ENCODE assay signal across 9 mouse cellular contexts in the genomic region with DNA sequence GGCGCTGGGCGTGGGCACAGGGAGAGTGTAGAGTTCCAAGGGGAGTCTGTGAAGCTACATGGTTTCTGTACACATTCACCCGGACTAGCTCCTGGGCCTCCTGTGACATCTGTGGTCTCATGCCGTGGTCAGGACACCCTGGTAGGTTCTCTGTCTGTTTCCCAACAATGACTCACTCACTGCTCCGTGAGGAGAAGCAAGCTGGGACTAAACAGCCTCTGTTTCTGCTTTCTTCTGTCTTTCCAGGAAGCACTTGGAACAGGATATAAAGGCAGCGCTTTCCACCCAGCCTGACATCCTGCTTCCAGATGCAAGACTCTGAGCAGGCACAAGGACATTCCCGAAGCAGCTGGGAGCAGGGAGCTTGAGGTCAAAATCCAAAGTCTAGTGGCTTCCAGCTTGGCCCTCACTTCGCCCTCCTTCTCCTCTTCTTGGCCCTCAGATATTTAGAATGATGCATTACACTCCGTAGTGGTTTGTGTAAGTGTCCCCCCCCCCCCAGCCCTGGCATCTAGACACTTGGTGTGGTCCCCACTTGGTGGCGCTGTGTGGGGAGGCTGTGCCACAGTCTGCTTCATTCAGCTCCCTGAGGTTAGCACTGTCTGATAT. TPM values are rescaled to one million over a fixed set of nuclear protein-coding genes. Genes with fewer than 3 reads are reported as not detected.
DNase-seq lines count a peak whose midpoint lies in the region; ATAC-seq and TF ChIP-seq lines count a peak whose summit lies in the region.
"Had no signal": no experiment of that assay in that cellular context is flagged by ENCODE, and none has a peak within 500 bp of the region (broad histone marks: within the 10 kb centered on the region; RNA-seq: fewer than 3 reads in every experiment).

No protein-coding gene starts in this region.

- H3K36me3 ChIP-seq in lung, embryonic 15.5 days, result no peaks in the 10 kb centered on the region
- no peaks in the 10 kb centered on the region for H3K36me3 ChIP-seq in forebrain, embryonic 13.5 days (ENCODE audit: poor library complexity, severe bottlenecking)
- H3K36me3 ChIP-seq: hindbrain, embryonic 15.5 days had no signal

- intact Hi-C loops in heart, postnatal 14 days (cut with DNase I), result no loop called here

- no peak for TF ChIP-seq POLR2A in cerebellum, adult 2 months (IDR thresholded peaks at IDR 0.05; ENCODE audit: borderline replicate concordance, insufficient read depth, low read length)

- H3K27me3 ChIP-seq in cerebellum, adult 2 months (ENCODE audit: control insufficient read depth, insufficient read depth, low read length), result no peaks in the 10 kb centered on the region
- H3K27me3 ChIP-seq in lung, embryonic 15.5 days, result no peaks in the 10 kb centered on the region
- no peaks in the 10 kb centered on the region for H3K27me3 ChIP-seq in forebrain, embryonic 13.5 days
- H3K27me3 ChIP-seq: hindbrain, embryonic 15.5 days had no signal

- H3K9ac ChIP-seq in lung, embryonic 15.5 days, result no peak overlapping the region
- no peak overlapping the region for H3K9ac ChIP-seq in forebrain, embryonic 13.5 days
- H3K9ac ChIP-seq: hindbrain, embryonic 15.5 days had no signal

- DNase-seq in adrenal gland, adult 2 months, result peak; percentile 58
- DNase-seq in adrenal gland, postnatal 4 days (ENCODE audit: low spot score in 2 of 2), result no peak
- peak; percentile 61 for DNase-seq in 3134 (ENCODE audit: extremely low read depth, insufficient read length, low spot score)
- peak; percentile 55 to 61 for DNase-seq in cerebellum, adult 2 months
- DNase-seq in heart, postnatal 14 days, result peak; percentile 67 to 76

- H3K4me3 ChIP-seq in cerebellum, adult 2 months (replicated peaks; ENCODE audit: insufficient read depth, low read depth, low read length), result no peak overlapping the region
- H3K4me3 ChIP-seq in lung, embryonic 15.5 days, result no peak overlapping the region
- H3K4me3 ChIP-seq in forebrain, embryonic 13.5 days, result no peak overlapping the region
- H3K4me3 ChIP-seq: hindbrain, embryonic 15.5 days had no signal

- peak; percentile 27; the same call in 1 of the 2 replicates for ATAC-seq in lung, embryonic 15.5 days (ENCODE audit: borderline replicate concordance, extremely low read depth, low FRiP score, low TSS enrichment)
- ATAC-seq in forebrain, embryonic 13.5 days, result no peak
- no peak for ATAC-seq in erythroid progenitor cell, adult 5-6 weeks (replicated peaks; ENCODE audit: low FRiP score, poor library complexity, severe bottlenecking)

- WGBS in cerebellum, adult 2 months, result 26% methylated on average over 10 of the region's 10 CpGs
- 21% methylated on average over 10 of the region's 10 CpGs for WGBS in lung, embryonic 15.5 days
- WGBS in forebrain, embryonic 13.5 days, result 35% methylated on average over 10 of the region's 10 CpGs

- peak overlapping the region; percentile 43 for H3K4me2 ChIP-seq in lung, embryonic 15.5 days
- H3K4me2 ChIP-seq in forebrain, embryonic 13.5 days, result no peak overlapping the region
- H3K4me2 ChIP-seq: hindbrain, embryonic 15.5 days had no signal

- H3K27ac ChIP-seq in cerebellum, adult 2 months (ENCODE audit: insufficient read depth, low read length), result peak overlapping the region; percentile 43; the same call in 1 of the 2 replicates
- peak overlapping the region; percentile 86 for H3K27ac ChIP-seq in lung, embryonic 15.5 days
- no peak overlapping the region for H3K27ac ChIP-seq in forebrain, embryonic 13.5 days
- H3K27ac ChIP-seq: hindbrain, embryonic 15.5 days had no signal

- H3K4me1 ChIP-seq in cerebellum, adult 2 months (ENCODE audit: control insufficient read depth, insufficient read depth, low read length), result peaks cover 34% of the 10 kb centered on the region
- peaks cover 53% of the 10 kb centered on the region for H3K4me1 ChIP-seq in lung, embryonic 15.5 days
- H3K4me1 ChIP-seq in forebrain, embryonic 13.5 days, result peaks cover 23% of the 10 kb centered on the region

- no peaks in the 10 kb centered on the region for H3K9me3 ChIP-seq in lung, embryonic 15.5 days
- no peaks in the 10 kb centered on the region for H3K9me3 ChIP-seq in forebrain, embryonic 13.5 days (replicated peaks)
- H3K9me3 ChIP-seq: hindbrain, embryonic 15.5 days had no signal

- TF ChIP-seq CTCF in cerebellum, adult 2 months (IDR thresholded peaks at IDR 0.05; ENCODE audit: borderline replicate concordance, insufficient read depth, low read depth, low read length), result peak; percentile 70

RNA-seq across cellular contexts. Expression of a gene that starts 18.5 kb away (rescaled TPM):
- total RNA-seq in adrenal gland, adult 2 months (2021), result 10 to 100 TPM; 59.8 to 61.8 TPM
- 21.7 and 23.2 TPM in 2 replicates for polyA plus RNA-seq in adrenal gland, adult 2 months (2012; rRNA removed)
- 10 to 100 TPM; 75.1 to 78.2 TPM for total RNA-seq in adrenal gland, postnatal 4 days (2021)
- polyA plus RNA-seq in cerebellum, adult 2 months (2012; rRNA removed), result 35.6 and 37.5 TPM in 2 replicates
- 10 to 100 TPM; 37.6 to 38.4 TPM for total RNA-seq in heart, postnatal 14 days (2021)
- 25.5 and 27.8 TPM in 2 replicates for polyA plus RNA-seq in lung, embryonic 15.5 days (2015; fragmentation: Nextera tagmentation; extraction: Ambion mirVana)
- polyA plus RNA-seq in forebrain, embryonic 13.5 days (2015; fragmentation: Nextera tagmentation; extraction: Ambion mirVana), result 16.3 and 16.8 TPM in 2 replicates
- total RNA-seq in erythroid progenitor cell, adult 5-6 weeks (2015; ENCODE audit: low replicate concordance), result 41.1 and 46.5 TPM in 2 replicates
- total RNA-seq in erythroid progenitor cell, adult 5-6 weeks (2017; ENCODE audit: low replicate concordance), result 37.9 and 40.1 TPM in 2 replicates

RNA-seq across cellular contexts. Expression of a gene that starts 46.2 kb away (rescaled TPM):
- 1 to 10 TPM; 4.3 to 6.0 TPM for total RNA-seq in adrenal gland, adult 2 months (2021)
- 2.5 and 2.8 TPM in 2 replicates for polyA plus RNA-seq in adrenal gland, adult 2 months (2012; rRNA removed)
- 10 to 100 TPM; 10.8 to 11.3 TPM for total RNA-seq in adrenal gland, postnatal 4 days (2021)
- 5.3 and 6.2 TPM in 2 replicates for polyA plus RNA-seq in cerebellum, adult 2 months (2012; rRNA removed)
- under 1 TPM; 0.39 to 0.41 TPM for total RNA-seq in heart, postnatal 14 days (2021)
- 1.3 and 1.7 TPM in 2 replicates for polyA plus RNA-seq in lung, embryonic 15.5 days (2015; fragmentation: Nextera tagmentation; extraction: Ambion mirVana)
- polyA plus RNA-seq in forebrain, embryonic 13.5 days (2015; fragmentation: Nextera tagmentation; extraction: Ambion mirVana), result 3.0 and 3.5 TPM in 2 replicates
- total RNA-seq in erythroid progenitor cell, adult 5-6 weeks (2015; ENCODE audit: low replicate concordance), result not detected in 2 replicates
- not detected in 2 replicates for total RNA-seq in erythroid progenitor cell, adult 5-6 weeks (2017; ENCODE audit: low replicate concordance)

Comparison
In these comparisons a context has a peak if more than half of its experiments do, and no peak if none do; other contexts are left out.
1. DNase-seq: peak in adrenal gland, adult 2 months (single experiment), 3134 (single experiment), cerebellum, adult 2 months (2 of 2) and heart, postnatal 14 days (2 of 2); none in adrenal gland, postnatal 4 days (0 of 2).